Mouse (Mus musculus): ENCODE measurements at regions not wholly inside any gene's neighbourhood (a gene's known extent, or its start where the extent isn't known, plus 50 kb on each side); places are given as distances from the start of the nearest gene placed in this dataset.

DNA sequence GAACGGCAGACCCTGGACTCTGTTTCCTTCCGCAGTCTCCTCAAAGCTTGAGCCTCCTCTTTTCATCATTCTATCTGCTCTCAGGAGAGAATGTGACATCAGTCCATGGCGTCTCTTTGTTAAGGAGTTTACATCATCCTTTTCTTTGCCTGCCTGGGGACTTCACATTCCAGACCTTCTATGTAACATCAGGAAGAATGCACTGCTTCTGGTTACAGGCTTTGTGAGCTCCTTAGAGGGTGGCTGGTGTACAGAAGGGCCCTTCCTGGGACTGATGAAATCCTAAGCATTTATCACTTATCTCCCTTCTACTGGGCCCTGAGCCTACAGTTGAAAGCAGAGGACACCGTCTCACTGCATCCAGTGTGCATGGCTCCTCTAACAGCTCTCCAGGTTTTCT, 145.2 kb downstream of the Klf7 start:
- TF ChIP-seq CTCF (IDR thresholded peaks at IDR 0.05; ENCODE audit: low read depth), result no peak
- TF ChIP-seq EP300 (IDR thresholded peaks at IDR 0.05; ENCODE audit: low read depth), result no peak
